Mouse (Mus musculus) left cerebral cortex, postnatal 4 days (tissue): ENCODE measurements at regions not wholly inside any gene's neighbourhood (a gene's known extent, or its start where the extent isn't known, plus 50 kb on each side); places are given as distances from the start of the nearest gene placed in this dataset.

Source experiments
- DNase-seq: peaks from one replicate; pipeline ENCODE4 v3.0.0-alpha.2; 2022
- intact Hi-C: fragments of 180-260 bp; cut with DNase I; formaldehyde crosslinking; loops from one replicate; pipeline ENCODE4 v1.15.1; 2025

DNA sequence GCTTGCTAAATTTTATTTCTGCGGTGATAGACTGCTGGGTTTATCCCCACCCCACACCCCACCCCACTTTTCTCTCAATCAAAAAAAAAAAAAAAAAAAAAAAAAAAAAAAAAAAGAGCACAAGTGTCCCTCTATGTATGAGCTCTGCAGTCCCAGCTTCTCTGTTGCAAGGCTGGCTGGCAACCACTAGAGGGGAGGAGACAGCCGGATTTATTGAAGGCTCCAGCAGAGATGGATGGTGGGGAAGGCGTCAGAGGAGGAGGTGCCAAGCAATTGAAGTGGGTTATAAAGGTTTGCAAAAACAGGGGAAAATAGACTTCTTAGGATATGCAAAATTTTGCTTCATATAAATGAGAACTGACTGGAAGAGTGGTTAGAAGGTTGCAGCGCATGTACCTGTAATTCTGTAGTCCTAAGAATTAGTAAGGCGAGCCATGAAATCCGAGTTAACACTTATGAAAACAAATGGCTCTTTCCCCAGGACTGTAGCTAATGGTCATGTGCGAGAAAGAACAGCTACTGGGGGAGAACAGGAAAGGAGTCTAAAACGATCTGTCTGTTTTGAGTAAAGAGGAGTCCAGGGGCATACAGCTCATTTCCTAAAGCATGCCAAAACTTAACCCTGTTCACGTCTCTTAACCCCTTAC lies 885.1 kb upstream of the Pou3f3 start:
- DNase-seq, result peak; percentile 68
- intact Hi-C loops, result loop anchor here (5.0 to 10.0 kb wide), 4 partner anchors 82 to 882 kb away; no protein-coding TSS in a partner anchor

DNA sequence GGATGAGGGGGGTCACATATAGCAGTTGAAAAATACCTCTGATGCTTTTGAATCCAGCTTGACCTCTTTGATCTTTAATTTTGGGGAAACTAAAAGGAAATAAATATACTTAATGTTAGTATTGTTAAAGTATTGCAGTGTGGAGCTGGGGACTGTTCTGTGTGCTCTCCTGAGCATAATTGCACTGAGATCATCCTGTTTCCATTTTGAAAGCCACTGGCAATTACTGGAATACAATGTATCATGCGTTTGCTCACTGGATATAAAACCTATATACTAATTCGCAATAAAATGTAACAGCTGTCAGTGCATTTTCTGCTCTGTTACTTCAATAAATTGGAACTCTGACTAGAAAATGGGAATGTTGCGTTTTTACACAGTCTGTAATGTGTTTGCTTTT lies 884.4 kb upstream of the Pou3f3 start:
- intact Hi-C loops, result loop anchor here (5.0 to 10.0 kb wide), 4 partner anchors 81 to 881 kb away; no protein-coding TSS in a partner anchor

DNA sequence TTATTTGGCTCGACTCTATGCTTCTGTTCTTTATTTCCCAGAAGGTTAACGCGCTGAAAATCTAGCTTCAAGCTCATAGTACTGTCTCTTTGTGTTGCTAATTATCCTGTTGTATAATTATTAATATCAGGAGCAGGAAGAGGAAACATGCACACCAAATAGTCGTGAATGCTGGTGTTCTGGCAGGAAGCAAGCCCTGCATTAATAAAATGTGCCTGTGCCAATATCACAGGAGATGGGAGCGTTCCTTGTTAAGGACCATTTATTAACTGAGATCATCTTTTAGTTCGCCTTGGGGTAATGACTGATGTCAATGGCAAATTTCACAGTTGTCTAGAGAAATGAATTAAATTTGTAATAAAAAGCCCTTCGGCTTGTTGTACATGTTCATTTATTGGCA lies 883.5 kb upstream of the Pou3f3 start:
- intact Hi-C loops, result loop anchor here (5.0 to 10.0 kb wide), 4 partner anchors 80 to 880 kb away; no protein-coding TSS in a partner anchor
- DNase-seq, result no peak

More for the DNA sequence above, 884.4 kb upstream of the Pou3f3 start:
- no peak for DNase-seq

DNA sequence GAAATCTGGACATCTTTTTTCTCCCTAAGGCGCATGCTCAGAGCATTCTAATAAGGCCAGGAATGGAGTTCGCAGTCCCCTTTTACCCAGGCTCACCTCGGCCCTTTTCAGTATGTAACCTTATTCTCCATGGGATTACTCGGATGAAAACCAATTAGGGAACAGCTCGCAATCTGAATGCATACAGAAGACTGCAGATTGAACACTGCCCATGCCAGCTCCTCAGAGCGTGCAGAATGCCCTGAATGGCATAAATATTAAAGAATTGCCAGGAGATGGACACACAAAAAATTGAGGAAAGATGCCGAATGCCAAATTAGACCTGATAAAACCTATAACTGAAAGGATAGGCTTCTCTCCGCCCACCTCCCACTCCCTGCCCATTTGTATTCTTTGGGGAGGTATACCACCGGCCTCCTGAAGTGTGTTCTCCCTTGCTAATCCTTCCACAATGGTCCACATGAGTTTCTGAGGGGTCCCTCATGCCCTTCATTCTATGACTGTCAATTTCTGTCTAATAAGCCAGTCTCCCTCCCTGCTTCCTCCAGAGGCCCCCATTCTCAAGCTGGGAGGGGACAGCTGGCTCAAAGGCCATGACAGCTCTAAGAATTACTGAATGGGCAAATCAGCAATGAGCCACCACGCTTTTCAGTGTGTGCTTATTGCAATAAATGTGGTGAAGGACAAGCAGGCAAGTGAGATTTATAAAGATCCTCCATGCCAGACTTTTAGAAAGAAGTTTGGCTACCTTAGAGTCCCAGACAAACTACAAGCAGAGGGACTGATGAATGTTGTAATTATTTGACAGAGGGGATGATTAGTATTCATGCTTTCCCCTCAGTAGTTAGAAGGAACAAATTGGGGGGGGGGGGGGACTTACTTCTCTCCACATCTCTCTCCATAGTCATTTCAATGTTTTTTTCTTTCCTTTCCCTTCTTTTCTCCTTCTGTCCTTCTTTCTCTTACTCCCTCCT lies 881.2 kb upstream of the Pou3f3 start:
- intact Hi-C loops, result loop anchor here (5.0 to 10.0 kb wide), 4 partner anchors 78 to 878 kb away; no protein-coding TSS in a partner anchor
- DNase-seq, result peak; percentile 5

DNA sequence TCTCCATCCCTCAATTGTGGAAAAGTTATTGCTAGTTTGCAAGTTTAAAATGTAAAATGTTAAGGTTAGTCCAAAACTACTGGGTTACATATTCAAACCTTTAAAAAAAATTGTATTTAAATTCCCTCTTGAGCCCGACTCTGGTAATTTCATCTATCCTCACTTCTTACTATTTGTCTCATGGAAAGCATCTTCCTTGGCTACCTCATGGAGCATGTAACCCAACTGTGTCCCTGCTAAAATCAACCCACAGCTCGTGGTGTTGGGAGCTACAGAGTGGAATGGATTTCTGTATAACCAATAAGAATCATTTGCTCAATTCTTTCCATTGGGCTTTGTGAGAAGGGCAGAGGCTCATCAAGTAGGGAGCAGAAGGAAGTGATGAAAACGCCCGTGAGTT lies 880.5 kb upstream of the Pou3f3 start:
- DNase-seq, result no peak
- intact Hi-C loops, result loop anchor here (10.0 kb wide), 1 partner anchor 660 kb away; no protein-coding TSS in a partner anchor

DNA sequence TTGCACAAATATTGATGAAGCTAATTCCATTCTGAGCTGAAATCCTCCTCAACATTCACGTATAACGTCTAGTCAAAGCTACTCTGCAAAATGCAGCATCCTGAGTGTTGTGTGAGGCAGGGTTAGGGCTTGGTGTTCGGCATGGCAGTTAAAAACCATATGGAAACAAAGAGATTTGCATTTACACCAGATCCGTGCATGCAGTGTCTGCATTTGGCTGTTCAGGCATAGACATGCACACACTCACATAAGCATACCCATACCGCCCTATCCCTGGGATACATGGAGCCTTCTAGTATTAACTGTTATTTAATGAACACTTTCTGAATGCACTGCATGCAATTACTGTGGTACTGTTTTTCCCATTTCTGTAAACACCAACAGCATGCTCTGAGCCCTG lies 872.8 kb upstream of the Pou3f3 start:
- intact Hi-C loops, result no loop called here
- DNase-seq, result no peak

DNA sequence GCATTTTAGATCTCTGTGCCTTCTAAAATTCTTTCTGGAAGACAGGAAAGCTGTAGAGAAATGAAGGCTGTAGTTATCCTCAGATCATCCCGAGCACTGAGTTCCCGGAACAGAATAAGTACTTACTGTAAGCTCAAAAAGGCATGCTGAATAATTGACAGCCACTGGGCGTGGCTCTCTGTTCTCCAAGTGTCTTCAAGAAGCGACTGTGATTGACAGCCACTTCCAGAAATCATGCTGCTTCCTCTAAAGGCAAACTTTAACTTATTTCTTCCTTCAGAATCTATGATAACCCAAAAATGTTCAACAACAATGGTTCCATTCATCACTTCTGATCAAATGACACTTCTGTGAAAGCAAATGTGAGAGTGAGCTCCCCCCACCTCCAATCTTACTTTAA lies 870.3 kb upstream of the Pou3f3 start:
- DNase-seq, result no peak
- intact Hi-C loops, result no loop called here

DNA sequence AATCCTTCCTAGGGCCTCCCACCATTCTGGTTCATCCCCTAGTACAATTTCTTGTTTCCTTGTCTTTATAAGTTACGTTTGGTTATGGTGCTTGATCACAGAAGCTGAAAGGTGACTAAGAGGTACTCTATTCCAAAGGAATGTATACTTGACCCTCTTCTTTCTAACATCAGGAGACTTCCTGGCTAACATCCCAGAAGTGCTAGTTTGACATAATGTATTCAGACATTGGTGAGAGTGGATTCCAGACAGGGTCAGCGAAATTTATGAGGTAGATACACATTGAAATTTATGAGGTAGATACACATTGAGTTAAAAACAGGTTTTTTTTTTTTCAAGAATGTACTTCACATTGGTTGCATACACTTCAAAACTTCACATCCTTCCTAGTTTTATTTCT lies 863.9 kb upstream of the Pou3f3 start:
- no peak for DNase-seq
- intact Hi-C loops, result no loop called here
